Mouse (Mus musculus): ENCODE data around the gene Rfc1.

The Rfc1 gene

DNA sequence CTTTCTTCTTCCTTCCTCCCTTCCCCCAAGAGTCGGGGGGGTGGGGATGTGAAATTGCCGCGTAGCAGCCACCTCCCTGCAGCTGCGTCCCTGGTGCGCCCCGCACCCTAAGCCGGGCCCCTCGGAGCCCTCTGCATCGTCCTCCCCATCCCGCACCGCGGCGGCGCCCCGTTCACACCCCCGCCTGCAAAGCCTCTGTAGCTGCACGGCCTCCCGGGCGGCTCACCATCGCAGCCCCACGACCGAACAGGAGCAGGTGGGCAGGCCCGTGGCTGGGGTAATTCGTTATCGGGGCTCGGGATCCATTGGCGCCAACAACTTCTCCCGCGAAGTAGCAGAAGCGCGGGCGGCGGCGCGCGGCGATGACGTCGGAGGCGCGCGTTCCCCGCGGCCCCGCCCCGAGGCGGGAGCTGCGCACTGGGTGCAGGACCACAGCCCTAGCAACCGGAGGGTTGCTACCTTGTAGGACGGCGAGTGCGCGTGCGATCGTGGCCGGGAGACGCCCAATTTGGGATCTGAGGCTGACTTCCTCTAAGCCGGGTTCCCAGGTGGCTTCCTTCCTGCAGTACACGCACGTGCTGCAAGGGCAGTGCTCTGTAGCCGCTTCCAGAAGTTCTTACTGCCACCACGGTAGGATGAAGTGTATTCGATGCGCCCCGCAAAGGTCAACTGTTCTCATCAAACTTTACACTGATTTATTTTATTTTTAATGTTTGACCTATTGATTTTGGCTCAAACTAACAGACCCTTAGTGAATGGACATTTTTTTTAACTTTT, at the start of gene Rfc1:
Gene Rfc1 (minus strand): TSS at position 373 of the 777 bp plus-strand sequence.
- DNase-seq (ENCODE audit: low read depth), result peak; percentile 79

GRCm38 (mm10) chr5:65374746-65375145, 39.3 kb upstream of the Rfc1 start:
- DNase-seq (ENCODE audit: low read depth), result no peak

DNA sequence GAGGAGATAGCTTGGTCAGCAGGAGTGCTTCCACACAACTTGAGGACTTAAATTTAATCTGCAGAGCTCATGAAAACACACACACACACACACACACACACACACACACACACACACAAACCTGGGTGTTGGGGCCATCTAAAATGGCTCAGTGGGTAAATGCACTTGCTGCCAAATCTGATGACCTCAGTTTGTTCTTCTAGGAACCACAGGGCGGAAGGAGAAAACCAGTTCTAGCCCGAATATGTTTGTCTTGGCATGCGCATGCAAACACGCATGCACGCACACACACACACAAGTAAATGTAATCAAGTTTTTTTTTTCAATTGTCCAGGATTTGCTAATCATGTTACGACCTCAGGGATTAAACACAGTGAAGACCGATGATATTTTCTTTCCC, 36.1 kb upstream of the Rfc1 start:
- no peak for DNase-seq (ENCODE audit: low read depth)

GRCm38 (mm10) chr5:65367837-65368236, 32.4 kb upstream of the Rfc1 start:
- no peak for DNase-seq (ENCODE audit: low read depth)

DNA sequence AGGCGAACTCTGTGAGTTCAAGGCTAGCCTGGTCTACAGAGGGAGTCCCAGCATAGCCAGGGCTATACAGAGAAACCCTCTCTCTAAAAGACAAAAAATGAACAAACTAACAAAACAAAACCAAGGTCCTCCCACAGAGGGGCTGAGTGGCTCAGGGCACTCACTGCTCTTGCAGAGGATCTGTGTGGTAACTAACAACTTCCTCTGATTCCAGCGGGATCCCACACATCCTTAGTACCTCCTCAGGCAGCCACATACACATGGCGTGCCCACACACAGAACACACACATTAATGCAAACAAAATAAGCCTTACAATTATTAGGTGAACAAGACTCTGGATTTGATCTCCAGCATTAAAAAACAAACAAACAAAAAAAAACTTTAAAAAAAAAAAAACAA, 22.3 kb upstream of the Rfc1 start:
- no peak for DNase-seq (ENCODE audit: low read depth)

GRCm38 (mm10) chr5:65356851-65357250, 21.4 kb upstream of the Rfc1 start:
- no peak for DNase-seq (ENCODE audit: low read depth)

DNA sequence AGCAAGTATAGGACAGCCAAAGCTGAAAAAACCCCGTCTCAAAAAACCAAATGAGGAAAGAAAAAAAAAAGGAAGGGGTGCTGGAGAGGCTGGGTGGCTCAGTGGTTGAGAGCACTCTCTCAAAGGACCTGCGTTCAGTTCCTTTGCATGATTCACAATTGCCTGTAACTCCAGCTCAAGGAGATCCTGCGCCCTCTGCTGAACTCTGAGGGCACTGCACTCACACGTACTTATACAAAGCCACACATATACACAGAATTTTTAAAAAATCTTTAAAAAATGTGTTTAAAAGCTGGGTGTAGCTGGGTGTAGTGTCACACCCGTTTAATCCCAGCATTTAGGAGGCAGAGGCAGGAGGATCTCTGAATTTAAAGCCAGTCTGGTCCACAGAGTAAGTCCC, 19.5 kb upstream of the Rfc1 start:
- DNase-seq (ENCODE audit: low read depth), result no peak

GRCm38 (mm10) chr5:65354097-65354496, 18.6 kb upstream of the Rfc1 start:
- no peak for DNase-seq (ENCODE audit: low read depth)

- no peak for DNase-seq (ENCODE audit: low read depth)
Measured at GRCm38 (mm10) chr5:65350508-65350907, 15.0 kb upstream of the Rfc1 start.

DNA sequence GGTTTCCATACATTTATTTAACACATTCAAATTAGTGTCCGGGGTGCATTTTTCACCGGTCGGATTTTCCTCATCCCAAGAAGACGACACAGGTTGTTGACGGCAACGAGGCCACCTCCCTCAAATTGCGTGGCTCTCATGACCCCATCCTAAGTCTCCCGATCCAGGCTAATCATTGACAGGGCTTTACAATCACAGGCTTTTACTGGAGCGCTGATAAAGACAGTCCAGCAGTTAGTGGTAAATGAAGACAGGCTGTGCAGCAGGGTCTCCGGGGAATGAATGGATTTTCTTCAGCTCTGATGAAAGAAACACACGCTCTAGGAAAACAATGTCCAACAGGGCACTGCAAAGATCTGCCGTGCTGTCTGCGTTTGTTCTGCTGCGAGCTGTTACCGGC, 12.7 kb upstream of the Rfc1 start, which contains the start of gene Klb:
Gene Klb (plus strand): TSS at position 147 of the 400 bp plus-strand sequence.
- DNase-seq (ENCODE audit: low read depth), result no peak

DNA sequence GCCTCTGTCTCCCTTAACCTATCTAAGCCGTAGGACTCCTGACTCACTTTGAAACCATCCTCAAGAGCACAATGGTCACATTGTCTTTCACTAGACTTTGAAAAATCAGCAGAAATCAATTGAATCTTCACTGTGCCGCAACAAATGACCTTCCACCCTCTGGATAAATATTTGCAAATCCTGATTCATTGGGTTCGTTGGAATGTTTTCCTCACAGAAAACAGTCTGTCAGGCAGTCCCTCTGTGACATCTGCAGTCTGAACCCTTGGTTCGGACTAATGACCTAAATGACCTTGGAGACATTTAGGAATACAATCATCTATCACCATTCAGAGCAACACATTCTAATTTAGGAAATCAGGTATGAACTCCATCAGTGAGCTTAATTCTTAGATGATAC, 4.7 kb upstream of the Rfc1 start:
- no peak for DNase-seq (ENCODE audit: low read depth)

- DNase-seq (ENCODE audit: low read depth), result no peak
Measured at GRCm38 (mm10) chr5:65338394-65338793, 2.9 kb upstream of the Rfc1 start.

GRCm38 (mm10) chr5:65336075-65336355, 545 bp upstream of the Rfc1 start:
- no peak for DNase-seq (ENCODE audit: low read depth)

- peak; percentile 40 for DNase-seq (ENCODE audit: low read depth)
Measured at GRCm38 (mm10) chr5:65334788-65335187, 682 bp downstream of the Rfc1 start.

DNA sequence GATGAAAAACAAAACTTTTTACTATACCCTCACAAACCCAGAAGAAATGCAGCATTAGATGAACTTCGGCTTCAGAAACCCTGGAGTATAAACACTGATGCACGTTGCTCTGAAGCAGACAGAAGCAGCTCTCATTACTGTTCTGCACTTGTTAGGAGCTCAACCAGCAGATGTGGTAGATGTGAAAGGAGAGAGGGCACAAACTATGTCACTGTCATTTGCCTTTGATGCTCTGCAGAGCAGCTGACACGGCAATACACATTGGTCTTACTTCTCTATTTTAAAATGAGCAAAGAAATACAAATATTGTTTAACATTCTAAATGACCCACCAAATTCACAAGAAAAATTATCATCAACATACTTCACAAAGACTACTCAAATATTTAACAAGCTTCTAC, 5.5 kb downstream of the Rfc1 start:
- DNase-seq (ENCODE audit: low read depth), result no peak

DNA sequence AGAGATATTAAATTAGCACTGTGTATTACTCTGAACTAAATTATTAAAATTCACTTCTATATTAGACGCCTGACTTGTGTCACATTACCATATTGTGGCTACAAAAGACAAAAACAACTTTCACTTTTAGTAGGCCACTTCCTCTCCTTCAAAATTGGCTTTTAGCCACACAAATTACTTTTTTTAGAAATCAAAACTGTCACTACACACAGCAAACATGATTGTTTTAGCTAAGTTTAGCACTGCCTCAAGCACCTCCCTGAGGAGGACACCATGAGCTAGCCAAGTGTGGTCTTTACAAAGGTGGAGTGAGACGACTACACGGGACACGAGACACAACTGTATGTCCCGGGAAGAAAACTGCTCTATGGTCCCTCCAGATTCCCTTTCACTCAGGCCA, 9.3 kb downstream of the Rfc1 start:
- DNase-seq (ENCODE audit: low read depth), result no peak

- DNase-seq (ENCODE audit: low read depth), result no peak
Measured at GRCm38 (mm10) chr5:65324758-65325355, 10.6 kb downstream of the Rfc1 start.

DNA sequence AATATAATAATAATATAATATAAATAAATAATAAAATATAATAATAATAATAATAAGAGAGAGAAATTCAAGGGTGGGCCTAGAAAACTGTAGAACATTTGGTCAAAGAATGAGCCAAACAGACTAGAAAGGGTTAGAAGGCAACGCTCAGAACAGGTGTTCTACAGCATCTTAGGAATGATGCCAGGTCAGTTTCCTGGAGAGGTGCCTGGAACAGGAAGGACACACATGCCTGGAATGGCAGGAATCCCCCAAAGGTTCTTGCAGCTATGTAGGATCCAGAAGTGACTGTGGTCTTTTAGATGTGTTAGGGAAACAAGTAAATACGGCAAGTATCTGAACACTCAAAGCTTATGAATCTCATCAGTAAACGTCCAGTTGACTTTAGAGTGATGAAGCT, 11.2 kb downstream of the Rfc1 start:
- DNase-seq (ENCODE audit: low read depth), result no peak

GRCm38 (mm10) chr5:65322165-65322564, 13.3 kb downstream of the Rfc1 start:
- DNase-seq (ENCODE audit: low read depth), result no peak

GRCm38 (mm10) chr5:65319176-65319575, 16.3 kb downstream of the Rfc1 start:
- no peak for DNase-seq (ENCODE audit: low read depth)

DNA sequence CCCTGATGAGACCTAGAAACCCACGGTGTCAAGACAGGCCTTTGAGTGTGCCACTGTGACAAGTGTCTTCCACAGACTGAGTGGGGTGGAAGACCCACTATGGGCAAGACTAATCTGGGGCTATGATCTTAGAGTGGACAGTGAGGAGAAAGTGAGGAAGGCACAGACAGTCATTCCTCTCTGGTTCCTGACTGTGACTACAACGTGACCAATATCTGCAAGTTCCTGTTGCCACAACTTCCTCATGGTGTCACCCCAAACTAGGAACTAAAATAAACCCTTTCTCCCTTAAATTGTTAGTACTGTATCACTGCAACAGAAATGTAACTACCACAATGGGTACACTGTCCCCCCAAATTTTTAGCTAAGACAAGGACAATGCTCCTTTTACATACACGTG, 26.6 kb downstream of the Rfc1 start:
- DNase-seq (ENCODE audit: low read depth), result no peak

- no peak for DNase-seq (ENCODE audit: low read depth)
Measured at GRCm38 (mm10) chr5:65308208-65308607, 27.3 kb downstream of the Rfc1 start.

DNA sequence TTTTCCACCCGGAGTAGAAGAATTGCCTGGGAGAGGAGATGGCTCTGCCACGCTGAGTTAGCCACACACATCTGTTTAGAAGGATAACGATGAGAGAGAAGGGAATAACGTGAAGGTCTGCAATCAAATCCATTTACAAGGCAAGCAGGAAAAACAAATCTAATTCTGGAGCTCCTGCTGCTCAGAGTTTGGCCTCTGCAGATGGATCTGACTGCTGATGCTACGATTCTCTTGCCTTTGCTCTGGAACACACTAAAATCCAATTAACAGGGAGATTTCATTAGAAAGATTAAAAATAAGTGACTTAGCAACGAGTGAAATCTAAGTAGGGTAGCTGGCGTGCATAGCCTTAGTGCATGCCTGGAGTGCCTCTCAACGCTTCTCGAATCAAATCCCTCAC, 30.0 kb downstream of the Rfc1 start:
- no peak for DNase-seq (ENCODE audit: low read depth)

DNA sequence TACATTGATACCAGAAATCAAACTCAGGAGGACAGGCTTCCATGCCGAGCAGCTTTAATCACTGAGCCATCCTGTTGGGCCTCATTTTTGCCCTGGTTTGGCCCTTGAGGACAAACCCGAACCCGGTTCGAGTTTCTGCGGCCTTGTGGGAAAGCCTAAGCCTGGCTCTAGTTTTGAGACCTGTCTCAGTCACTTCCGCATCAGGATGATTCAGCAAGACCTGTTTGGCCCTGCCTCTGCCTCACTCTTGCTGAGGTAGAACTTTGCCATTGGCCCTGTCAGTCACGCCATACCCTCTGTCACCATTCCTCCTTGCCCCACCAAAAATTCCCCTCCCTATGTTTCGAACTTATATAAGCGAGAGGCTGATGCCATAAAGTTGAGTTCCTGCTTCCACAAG, 35.3 kb downstream of the Rfc1 start:
- DNase-seq (ENCODE audit: low read depth), result no peak
